Mouse (Mus musculus): ENCODE results near the gene Vipas39.

Gene Vipas39

GRCm38 (mm10) chr12:87195069-87195468 is 71.0 kb downstream of the Vipas39 start:
- no peak for DNase-seq

DNA sequence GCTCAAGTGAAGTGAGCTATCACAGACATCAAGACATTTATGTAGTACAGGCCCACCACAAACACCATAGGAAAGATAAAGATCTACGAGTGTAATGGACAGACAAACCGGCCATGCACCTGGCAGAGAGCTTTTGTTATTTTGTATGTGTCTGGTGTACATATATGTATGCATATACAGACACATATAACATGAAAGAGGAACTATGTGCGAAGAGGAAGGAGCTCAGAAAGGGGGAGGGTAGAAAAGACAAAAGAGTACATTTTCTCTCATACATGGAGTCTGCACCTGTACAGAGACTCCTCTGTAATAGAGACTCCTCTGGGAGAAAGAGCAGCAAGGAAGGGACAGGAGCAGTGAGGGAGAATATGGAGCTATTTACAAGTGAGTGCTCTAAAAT is 73.0 kb downstream of the Vipas39 start:
- DNase-seq, result no peak
